Mouse (Mus musculus): Measurements from ENCODE around the gene Crocc. TPM values are rescaled to one million over a fixed set of nuclear protein-coding genes. Genes with fewer than 3 reads are reported as not detected.

Gene Crocc
- polyA plus RNA-seq, 1 experiment: 7.3 TPM

GRCm38 (mm10) chr4:141096710-141097109, 36.4 kb upstream of the Crocc start:
- no peak overlapping the region for H3K4me3 ChIP-seq (ENCODE audit: low read depth, low read length)
- no peaks in the 10 kb centered on the region for H3K4me1 ChIP-seq (ENCODE audit: control insufficient read depth, insufficient read depth, insufficient read length, low read length)
- H3K27ac ChIP-seq (ENCODE audit: insufficient read depth, low read depth, low read length): no peak overlapping the region
- no peaks in the 10 kb centered on the region for H3K27me3 ChIP-seq (ENCODE audit: control insufficient read depth, insufficient read depth, low read length)
- H3K36me3 ChIP-seq (ENCODE audit: control insufficient read depth, insufficient read depth, low read length): no peaks in the 10 kb centered on the region
- WGBS: 27% methylated on average over 9 of the region's 9 CpGs
- TF ChIP-seq POLR2A (IDR thresholded peaks at IDR 0.05; ENCODE audit: low read depth, low read length) (no peak), CTCF (IDR thresholded peaks at IDR 0.05; ENCODE audit: extremely low read depth, insufficient read length, insufficient replicate concordance, low read depth, low read length) (no peak)

GRCm38 (mm10) chr4:141095016-141095415, 34.7 kb upstream of the Crocc start:
- H3K27me3 ChIP-seq (ENCODE audit: control insufficient read depth, insufficient read depth, low read length): no peaks in the 10 kb centered on the region
- H3K4me1 ChIP-seq (ENCODE audit: control insufficient read depth, insufficient read depth, insufficient read length, low read length): no peaks in the 10 kb centered on the region
- 79% methylated on average over 10 of the region's 10 CpGs for WGBS
- no peak overlapping the region for H3K27ac ChIP-seq (ENCODE audit: insufficient read depth, low read depth, low read length)
- H3K4me3 ChIP-seq (ENCODE audit: low read depth, low read length): no peak overlapping the region
- no peaks in the 10 kb centered on the region for H3K36me3 ChIP-seq (ENCODE audit: control insufficient read depth, insufficient read depth, low read length)
- TF ChIP-seq POLR2A (IDR thresholded peaks at IDR 0.05; ENCODE audit: low read depth, low read length) (no peak), CTCF (IDR thresholded peaks at IDR 0.05; ENCODE audit: extremely low read depth, insufficient read length, insufficient replicate concordance, low read depth, low read length) (no peak)

GRCm38 (mm10) chr4:141088714-141089113, 28.4 kb upstream of the Crocc start:
- Histone ChIP-seq H3K4me1 (ENCODE audit: control insufficient read depth, insufficient read depth, insufficient read length, low read length) (peaks cover 5% of the 10 kb centered on the region; the same call in 1 of the 2 replicates), H3K36me3 (ENCODE audit: control insufficient read depth, insufficient read depth, low read length) (no peaks in the 10 kb centered on the region), H3K4me3 (ENCODE audit: low read depth, low read length) (no peak overlapping the region), H3K27ac (ENCODE audit: insufficient read depth, low read depth, low read length) (no peak overlapping the region), H3K27me3 (ENCODE audit: control insufficient read depth, insufficient read depth, low read length) (no peaks in the 10 kb centered on the region)
- 65% methylated on average over 9 of the region's 9 CpGs for WGBS
- TF ChIP-seq CTCF (IDR thresholded peaks at IDR 0.05; ENCODE audit: extremely low read depth, insufficient read length, insufficient replicate concordance, low read depth, low read length): no peak
- TF ChIP-seq POLR2A (IDR thresholded peaks at IDR 0.05; ENCODE audit: low read depth, low read length): no peak

GRCm38 (mm10) chr4:141088033-141088432, 27.7 kb upstream of the Crocc start, which contains the start of gene Spata21:
TSS of gene Spata21 (plus strand) at chr4:141088333.
- 82% methylated on average over 6 of the region's 6 CpGs for WGBS
- no peak within 1 kb of the TSS for H3K4me3 ChIP-seq (ENCODE audit: low read depth, low read length)
- no peaks in the 10 kb centered on the region for H3K27me3 ChIP-seq (ENCODE audit: control insufficient read depth, insufficient read depth, low read length)
- no peak within 1 kb of the TSS for H3K27ac ChIP-seq (ENCODE audit: insufficient read depth, low read depth, low read length)
- H3K4me1 ChIP-seq (ENCODE audit: control insufficient read depth, insufficient read depth, insufficient read length, low read length): peaks cover 5% of the 10 kb centered on the region; the same call in 1 of the 2 replicates
- no peak for TF ChIP-seq CTCF (IDR thresholded peaks at IDR 0.05; ENCODE audit: extremely low read depth, insufficient read length, insufficient replicate concordance, low read depth, low read length)
- no peak for TF ChIP-seq POLR2A (IDR thresholded peaks at IDR 0.05; ENCODE audit: low read depth, low read length)
- H3K36me3 ChIP-seq (ENCODE audit: control insufficient read depth, insufficient read depth, low read length): no peaks in the 10 kb centered on the region

GRCm38 (mm10) chr4:141086862-141087261, 26.5 kb upstream of the Crocc start:
- 57% methylated on average over 10 of the region's 10 CpGs for WGBS
- H3K4me3 ChIP-seq (ENCODE audit: low read depth, low read length): no peak overlapping the region
- no peak overlapping the region for H3K27ac ChIP-seq (ENCODE audit: insufficient read depth, low read depth, low read length)
- H3K27me3 ChIP-seq (ENCODE audit: control insufficient read depth, insufficient read depth, low read length): no peaks in the 10 kb centered on the region
- no peaks in the 10 kb centered on the region for H3K36me3 ChIP-seq (ENCODE audit: control insufficient read depth, insufficient read depth, low read length)
- TF ChIP-seq CTCF (IDR thresholded peaks at IDR 0.05; ENCODE audit: extremely low read depth, insufficient read length, insufficient replicate concordance, low read depth, low read length) (no peak), POLR2A (IDR thresholded peaks at IDR 0.05; ENCODE audit: low read depth, low read length) (no peak)
- peaks cover 5% of the 10 kb centered on the region; the same call in 1 of the 2 replicates for H3K4me1 ChIP-seq (ENCODE audit: control insufficient read depth, insufficient read depth, insufficient read length, low read length)

GRCm38 (mm10) chr4:141078510-141079137, 18.3 kb upstream of the Crocc start:
- H3K4me3 ChIP-seq (ENCODE audit: low read depth, low read length): no peak overlapping the region
- 68% methylated on average over 18 of the region's 18 CpGs for WGBS
- H3K27ac ChIP-seq (ENCODE audit: insufficient read depth, low read depth, low read length): no peak overlapping the region
- H3K27me3 ChIP-seq (ENCODE audit: control insufficient read depth, insufficient read depth, low read length): no peaks in the 10 kb centered on the region
- no peak for TF ChIP-seq POLR2A (IDR thresholded peaks at IDR 0.05; ENCODE audit: low read depth, low read length)
- TF ChIP-seq CTCF (IDR thresholded peaks at IDR 0.05; ENCODE audit: extremely low read depth, insufficient read length, insufficient replicate concordance, low read depth, low read length): no peak
- H3K36me3 ChIP-seq (ENCODE audit: control insufficient read depth, insufficient read depth, low read length): peaks cover 1% of the 10 kb centered on the region; the same call in 1 of the 2 replicates
- H3K4me1 ChIP-seq (ENCODE audit: control insufficient read depth, insufficient read depth, insufficient read length, low read length): peaks cover 4% of the 10 kb centered on the region; the same call in 1 of the 2 replicates

- peak; percentile 85 for TF ChIP-seq CTCF (IDR thresholded peaks at IDR 0.05; ENCODE audit: extremely low read depth, insufficient read length, insufficient replicate concordance, low read depth, low read length)
- TF ChIP-seq POLR2A (IDR thresholded peaks at IDR 0.05; ENCODE audit: low read depth, low read length): peak; percentile 86; the same call in 1 of the 2 replicates
- under 1% methylated on average over 67 of the region's 67 CpGs for WGBS
- H3K4me3 ChIP-seq (ENCODE audit: low read depth, low read length): peak within 1 kb of the TSS; percentile 92
- H3K4me1 ChIP-seq (ENCODE audit: control insufficient read depth, insufficient read depth, insufficient read length, low read length): peaks cover 4% of the 10 kb centered on the region; the same call in 1 of the 2 replicates
- H3K27ac ChIP-seq (ENCODE audit: insufficient read depth, low read depth, low read length): peak within 1 kb of the TSS; percentile 53; the same call in 1 of the 2 replicates
- H3K27me3 ChIP-seq (ENCODE audit: control insufficient read depth, insufficient read depth, low read length): no peaks in the 10 kb centered on the region
- H3K36me3 ChIP-seq (ENCODE audit: control insufficient read depth, insufficient read depth, low read length): peaks cover 7% of the 10 kb centered on the region; the same call in 1 of the 2 replicates
Observed at GRCm38 (mm10) chr4:141077681-141078509, 17.5 kb upstream of the Crocc start, which contains the start of gene Necap2. TSS of gene Necap2 (minus strand) at chr4:141078357.
